In genomic region chr15:93661801-93662200, GRCm38 (mm10) we compare ENCODE assay signal across 35 mouse cellular contexts.
"Had no signal": no experiment of that assay in that cellular context is flagged by ENCODE, and none has a peak within 500 bp of the region (broad histone marks: within the 10 kb centered on the region; RNA-seq: fewer than 3 reads in every experiment).

No protein-coding gene starts in this region.

- H3K36me3 ChIP-seq: heart, embryonic 10.5 days; heart, embryonic 12.5 days; heart, embryonic 13.5 days; heart, embryonic 15.5 days; hindbrain, embryonic 10.5 days; hindbrain, embryonic 12.5 days; hindbrain, embryonic 13.5 days; hindbrain, embryonic 15.5 days; intestine, embryonic 15.5 days; kidney, embryonic 15.5 days had no signal

- H3K9ac ChIP-seq: heart, embryonic 12.5 days; heart, embryonic 13.5 days; heart, embryonic 15.5 days; hindbrain, embryonic 12.5 days; hindbrain, embryonic 13.5 days; hindbrain, embryonic 14.5 days; hindbrain, embryonic 15.5 days; intestine, embryonic 15.5 days; kidney, embryonic 15.5 days had no signal

- H3K4me1 ChIP-seq: hindbrain, embryonic 10.5 days; hindbrain, embryonic 12.5 days; hindbrain, embryonic 13.5 days; hindbrain, embryonic 15.5 days had no signal

- H3K9me3 ChIP-seq: heart, embryonic 15.5 days; hindbrain, embryonic 12.5 days; hindbrain, embryonic 13.5 days; hindbrain, embryonic 15.5 days; intestine, embryonic 15.5 days; kidney, embryonic 15.5 days had no signal

- H3K4me2 ChIP-seq: heart, embryonic 11.5 days; heart, embryonic 12.5 days; heart, embryonic 13.5 days; heart, embryonic 15.5 days; hindbrain, embryonic 12.5 days; hindbrain, embryonic 13.5 days; hindbrain, embryonic 14.5 days; hindbrain, embryonic 15.5 days; intestine, embryonic 15.5 days; kidney, embryonic 15.5 days had no signal

- DNase-seq: heart, postnatal 10 days; heart, postnatal 14 days; heart, postnatal 36 days; heart, postnatal 4 days; kidney, adult 11 months; kidney, adult 18-20 months; kidney, adult 2 months; kidney, adult 8-10 months; kidney, adult 9 months; kidney, postnatal 10 days; kidney, postnatal 14 days; kidney, postnatal 25 days; kidney, postnatal 36 days; kidney, postnatal 4 days; layer of hippocampus, adult 9-11 months; layer of hippocampus, postnatal 36 days had no signal

- H3K27ac ChIP-seq: heart, embryonic 10.5 days; heart, embryonic 13.5 days; heart, embryonic 15.5 days; hindbrain, embryonic 10.5 days; hindbrain, embryonic 12.5 days; hindbrain, embryonic 13.5 days; hindbrain, embryonic 14.5 days; hindbrain, embryonic 15.5 days; hindbrain, postnatal 0 days; intestine, embryonic 15.5 days; kidney, postnatal 0 days; layer of hippocampus, adult 2 months had no signal

- H3K27me3 ChIP-seq: heart, embryonic 12.5 days; heart, embryonic 13.5 days; heart, embryonic 15.5 days; hindbrain, embryonic 12.5 days; hindbrain, embryonic 13.5 days; hindbrain, embryonic 15.5 days; intestine, embryonic 15.5 days; kidney, embryonic 15.5 days had no signal

- H3K4me3 ChIP-seq: heart, embryonic 10.5 days; heart, embryonic 12.5 days; heart, embryonic 13.5 days; heart, embryonic 15.5 days; hindbrain, embryonic 10.5 days; hindbrain, embryonic 12.5 days; hindbrain, embryonic 13.5 days; hindbrain, embryonic 15.5 days; intestine, embryonic 15.5 days; kidney, embryonic 15.5 days; layer of hippocampus, adult 2 months had no signal

- ATAC-seq: hindbrain, embryonic 16.5 days; hindbrain, postnatal 0 days; inflammation-experienced regulatory T-cells, adult 6 months; intestine, embryonic 15.5 days; intestine, embryonic 16.5 days; intestine, postnatal 0 days had no signal
